Mouse (Mus musculus) MEL (cell line): Measurements from ENCODE around the gene Cbr4.

Experiments used
- CHD2 ChIP-seq: IDR thresholded peaks from 2 replicates; pipeline ENCODE4 v1.6.1; 2011; ENCODE audit warnings: low read length, improper control_type of control experiment
- CTCF ChIP-seq, 3 experiments: IDR thresholded peaks in 2 of 3; conservative IDR thresholded peaks in 1 of 3; 2 replicates each; pipeline ENCODE4 v1.5.1; 2011 to 2012; ENCODE audit warnings: low read length in 3 of 3, low read depth in 2 of 3, mild to moderate bottlenecking in 2 of 3, improper control_type of control experiment in 1 of 3, inconsistent platforms in 1 of 3, mixed read lengths in 1 of 3, moderate library complexity in 1 of 3; ENCODE audit not compliant: control insufficient read depth in 1 of 3, insufficient read depth in 1 of 3, poor library complexity in 1 of 3, severe bottlenecking in 1 of 3
- ETS1 ChIP-seq: IDR thresholded peaks from 2 replicates; pipeline ENCODE4 v1.6.1; 2012; ENCODE audit warnings: low read depth, mild to moderate bottlenecking, inconsistent platforms, low read length, improper control_type of control experiment, moderate library complexity
- GATA1 ChIP-seq: IDR thresholded peaks from 2 replicates; pipeline ENCODE4 v1.6.1; 2011; ENCODE audit warnings: low read depth, low read length, improper control_type of control experiment
- RCOR1 ChIP-seq: IDR thresholded peaks from 2 replicates; pipeline ENCODE4 v1.6.1; 2012; ENCODE audit warnings: low read depth, mild to moderate bottlenecking, inconsistent platforms, low read length, improper control_type of control experiment
- TAL1 ChIP-seq: IDR thresholded peaks from 2 replicates; pipeline ENCODE4 v1.6.1; 2012; ENCODE audit warnings: mild to moderate bottlenecking, inconsistent platforms, low read length, moderate library complexity, mixed read lengths
- USF2 ChIP-seq, 2 experiments: IDR thresholded peaks; 2 replicates each; pipeline ENCODE4 v1.6.1; 2011 to 2012; ENCODE audit warnings: improper control_type of control experiment in 2 of 2, low read length in 2 of 2, borderline replicate concordance in 1 of 2, inconsistent platforms in 1 of 2, low read depth in 1 of 2, mild to moderate bottlenecking in 1 of 2; ENCODE audit not compliant: insufficient read depth in 1 of 2

DNA sequence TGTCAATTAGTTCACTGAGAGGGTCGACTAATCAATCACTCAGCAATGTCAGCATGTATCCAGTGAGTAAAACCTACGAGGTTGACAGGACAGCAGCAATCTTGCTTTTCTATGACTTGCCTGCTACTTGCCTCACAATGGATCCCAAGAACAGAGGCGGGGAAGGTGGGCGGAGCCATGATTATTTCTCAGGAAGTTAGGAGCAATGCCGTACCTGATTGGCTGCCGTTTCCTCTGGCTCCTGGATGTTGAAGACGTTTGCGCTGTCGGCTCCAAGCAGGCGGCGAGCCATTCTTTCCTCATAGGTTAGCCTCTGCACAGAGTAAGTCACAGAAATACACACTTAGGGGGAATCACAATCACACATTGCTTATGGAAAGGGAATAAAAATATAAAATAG is 47.9 kb downstream of the Cbr4 start:
- TF ChIP-seq CHD2 (no peak), TAL1 (no peak), CTCF (IDR thresholded peaks at IDR 0.05 in 2 of 3, conservative IDR thresholded peaks at IDR 0.05 in 1 of 3; ENCODE audit: control insufficient read depth in 1 of 3, insufficient read depth in 1 of 3, low read depth in 2 of 3, low read length in 3 of 3, poor library complexity in 1 of 3, severe bottlenecking in 1 of 3) (no peak), GATA1 (no peak), USF2 (IDR thresholded peaks at IDR 0.05; ENCODE audit: borderline replicate concordance in 1 of 2, insufficient read depth in 1 of 2, low read depth in 1 of 2, low read length in 2 of 2) (no peak), RCOR1 (no peak), ETS1 (no peak)
